Mouse (Mus musculus) heart, embryonic 14.5 days (tissue): ENCODE measurements around the gene Zdhhc21. TPM values are rescaled to one million over a fixed set of nuclear protein-coding genes. Genes with fewer than 3 reads are reported as not detected.

ENCODE experiments used
- ATAC-seq: fragments of 200-750 bp; cut with Nextera tagmentation; 2 replicates; pipeline ENCODE4 v1.8.0; 2017; ENCODE audit warnings: low read depth, moderate TSS enrichment; ENCODE audit not compliant: insufficient number of reproducible peaks, insufficient read depth, low FRiP score
- H3K27ac ChIP-seq, 2 experiments: fragments of 200-500 bp in 1 of 2; fragments of 300-500 bp in 1 of 2; sonication (generic) in 1 of 2; replicated peaks in 1 of 2; 2 replicates each; pipeline ENCODE4 v1.5.1; 2012 to 2014; ENCODE audit warnings: low read depth in 2 of 2, low read length in 2 of 2, control low read depth in 1 of 2, mild to moderate bottlenecking in 1 of 2, mixed read lengths in 1 of 2; ENCODE audit not compliant: control insufficient read depth in 1 of 2, insufficient read depth in 1 of 2
- H3K27me3 ChIP-seq: fragments of 300-500 bp; sonication (generic); 2 replicates; pipeline ENCODE4 v1.6.1; 2014; ENCODE audit warnings: mild to moderate bottlenecking, low read length, control low read depth; ENCODE audit not compliant: control insufficient read depth, insufficient read depth
- H3K36me3 ChIP-seq: fragments of 300-500 bp; sonication (generic); 2 replicates; pipeline ENCODE4 v1.6.1; 2014; ENCODE audit warnings: mild to moderate bottlenecking, control low read depth, low read length, mixed read lengths; ENCODE audit not compliant: control insufficient read depth, insufficient read depth
- H3K4me1 ChIP-seq, 2 experiments: fragments of 200-500 bp in 1 of 2; fragments of 300-500 bp in 1 of 2; sonication (generic) in 1 of 2; 2 replicates each; pipeline ENCODE4 v1.6.1; 2012 to 2014; ENCODE audit warnings: low read length in 2 of 2, control low read depth in 1 of 2, mixed read lengths in 1 of 2; ENCODE audit not compliant: control insufficient read depth in 2 of 2, insufficient read depth in 2 of 2
- H3K4me2 ChIP-seq: fragments of 300-500 bp; sonication (generic); 2 replicates; pipeline ENCODE4 v1.6.1; 2014; ENCODE audit warnings: mild to moderate bottlenecking, low read length
- H3K4me3 ChIP-seq, 2 experiments: fragments of 200-500 bp in 1 of 2; fragments of 300-500 bp in 1 of 2; sonication (generic) in 1 of 2; 2 replicates each; pipeline ENCODE4 v1.5.1; 2012 to 2014; ENCODE audit warnings: low read length in 2 of 2, mild to moderate bottlenecking in 2 of 2, control low read depth in 1 of 2, low read depth in 1 of 2, moderate library complexity in 1 of 2; ENCODE audit not compliant: control insufficient read depth in 1 of 2, insufficient read depth in 1 of 2
- H3K9ac ChIP-seq: fragments of 300-500 bp; sonication (generic); 2 replicates; pipeline ENCODE4 v1.6.1; 2014; ENCODE audit warnings: mild to moderate bottlenecking, low read length
- H3K9me3 ChIP-seq: fragments of 300-500 bp; sonication (generic); 2 replicates; pipeline ENCODE4 v1.6.1; 2016; ENCODE audit warnings: low read length, control low read depth; ENCODE audit not compliant: control insufficient read depth
- WGBS: fragments of 180-500 bp; shearing (Covaris S2); extraction: QIAGEN DNeasy Blood & Tissue Kit; methylation state at CpG from one replicate; pipeline ENCODE4 v1.1.7; 2014; 5-methylcytosine and 5-hydroxymethylcytosine counted together
- polyA plus RNA-seq: library from polyadenylated mRNA; unstranded; fragments of >200 nt; fragmentation: Nextera tagmentation; extraction: Ambion mirVana; gene quantifications from 2 replicates; pipeline ENCODE4 v1.2.1, GENCODE M21; 2014

Gene Zdhhc21
- polyA plus RNA-seq, result 11.3 and 12.0 TPM in 2 replicates

- ATAC-seq, result peak; percentile 84
- WGBS, result 1% methylated on average over 78 of the region's 82 CpGs
Measured at GRCm38 (mm10) chr4:82859131-82860125, at the start of gene Zdhhc21. Gene Zdhhc21 (minus strand): TSS chr4:82859958.

GRCm38 (mm10) chr4:82895227-82895626, 35.5 kb upstream of the Zdhhc21 start:
- Histone ChIP-seq H3K4me2 (no peak overlapping the region), H3K4me1 (no peaks in the 10 kb centered on the region), H3K4me3 (no peak overlapping the region), H3K27ac (no peak overlapping the region), H3K9ac (no peak overlapping the region), H3K36me3 (no peaks in the 10 kb centered on the region), H3K27me3 (no peaks in the 10 kb centered on the region), H3K9me3 (no peaks in the 10 kb centered on the region)
- no peak for ATAC-seq
- 90% methylated on average over 10 of the region's 10 CpGs for WGBS

More at GRCm38 (mm10) chr4:82859131-82860125, at the start of gene Zdhhc21:
- H3K27ac ChIP-seq, result peak within 1 kb of the TSS; percentile 62 to 78
- H3K9me3 ChIP-seq, result no peaks in the 10 kb centered on the region
- H3K9ac ChIP-seq, result peak within 1 kb of the TSS; percentile 93
- H3K27me3 ChIP-seq, result no peaks in the 10 kb centered on the region
- peaks cover 0 to 20% of the 10 kb centered on the region in 2 experiments; a peak in 2 of 4 replicates for H3K4me1 ChIP-seq
- no peaks in the 10 kb centered on the region for H3K36me3 ChIP-seq
- H3K4me2 ChIP-seq, result peak within 1 kb of the TSS; percentile 86
- peak within 1 kb of the TSS; percentile 60 to 95 for H3K4me3 ChIP-seq

- Histone ChIP-seq H3K4me3 (no peak overlapping the region), H3K27ac (no peak overlapping the region), H3K9ac (no peak overlapping the region), H3K36me3 (no peaks in the 10 kb centered on the region), H3K27me3 (no peaks in the 10 kb centered on the region), H3K9me3 (no peaks in the 10 kb centered on the region), H3K4me2 (no peak overlapping the region), H3K4me1 (no peaks in the 10 kb centered on the region)
- ATAC-seq, result no peak
- 83% methylated on average over 5 of the region's 5 CpGs for WGBS
Measured at GRCm38 (mm10) chr4:82892247-82892646, 32.5 kb upstream of the Zdhhc21 start.

GRCm38 (mm10) chr4:82891566-82891965, 31.8 kb upstream of the Zdhhc21 start:
- Histone ChIP-seq H3K4me1 (no peaks in the 10 kb centered on the region), H3K27me3 (no peaks in the 10 kb centered on the region), H3K36me3 (no peaks in the 10 kb centered on the region), H3K9ac (no peak overlapping the region), H3K4me2 (no peak overlapping the region), H3K9me3 (no peaks in the 10 kb centered on the region), H3K27ac (no peak overlapping the region; a peak in 1 of 4 replicates), H3K4me3 (no peak overlapping the region)
- WGBS, result 77% methylated on average over 2 of the region's 2 CpGs
- ATAC-seq, result no peak

- 71% methylated on average over 7 of the region's 7 CpGs for WGBS
- no peaks in the 10 kb centered on the region for H3K27me3 ChIP-seq
- no peak for ATAC-seq
- no peaks in the 10 kb centered on the region for H3K9me3 ChIP-seq
- no peak overlapping the region for H3K9ac ChIP-seq
- H3K4me1 ChIP-seq, result no peaks in the 10 kb centered on the region
- peak overlapping the region; percentile 55 for H3K27ac ChIP-seq
- H3K4me3 ChIP-seq, result no peak overlapping the region
- no peak overlapping the region for H3K4me2 ChIP-seq
- H3K36me3 ChIP-seq, result no peaks in the 10 kb centered on the region
Measured at GRCm38 (mm10) chr4:82891049-82891448, 31.3 kb upstream of the Zdhhc21 start.

GRCm38 (mm10) chr4:82890585-82890984, 30.8 kb upstream of the Zdhhc21 start:
- no peaks in the 10 kb centered on the region for H3K4me1 ChIP-seq
- 75% methylated on average over 4 of the region's 4 CpGs for WGBS
- ATAC-seq, result no peak
- no peak overlapping the region for H3K9ac ChIP-seq
- H3K4me3 ChIP-seq, result no peak overlapping the region
- H3K9me3 ChIP-seq, result no peaks in the 10 kb centered on the region
- H3K27me3 ChIP-seq, result no peaks in the 10 kb centered on the region
- peak overlapping the region; percentile 55 for H3K27ac ChIP-seq
- no peaks in the 10 kb centered on the region for H3K36me3 ChIP-seq
- H3K4me2 ChIP-seq, result no peak overlapping the region

GRCm38 (mm10) chr4:82886148-82886547, 26.4 kb upstream of the Zdhhc21 start:
- 48% methylated on average over 2 of the region's 2 CpGs for WGBS
- Histone ChIP-seq H3K4me2 (no peak overlapping the region), H3K27me3 (no peaks in the 10 kb centered on the region), H3K9ac (no peak overlapping the region), H3K4me1 (no peaks in the 10 kb centered on the region), H3K9me3 (no peaks in the 10 kb centered on the region), H3K36me3 (no peaks in the 10 kb centered on the region), H3K27ac (no peak overlapping the region), H3K4me3 (no peak overlapping the region)
- ATAC-seq, result no peak
